Mouse (Mus musculus) skeletal muscle tissue, postnatal 0 days (tissue): ENCODE data around the gene Gas2l1. TPM values are rescaled to one million over a fixed set of nuclear protein-coding genes. Genes with fewer than 3 reads are reported as not detected.

Experiments
- microRNA-seq, 2 experiments: library from miRNA; unstranded; fragments of <30 nt; microRNA quantifications; one replicate each; pipeline ENCODE4; 2016
- polyA plus RNA-seq: library from polyadenylated mRNA; unstranded; fragments of >200 nt; fragmentation: Nextera tagmentation; extraction: Ambion mirVana; gene quantifications from 2 replicates; pipeline ENCODE4 v1.2.1, GENCODE M21; 2015

The Gas2l1 gene
- 12.1 and 22.4 TPM in 2 replicates for polyA plus RNA-seq

DNA sequence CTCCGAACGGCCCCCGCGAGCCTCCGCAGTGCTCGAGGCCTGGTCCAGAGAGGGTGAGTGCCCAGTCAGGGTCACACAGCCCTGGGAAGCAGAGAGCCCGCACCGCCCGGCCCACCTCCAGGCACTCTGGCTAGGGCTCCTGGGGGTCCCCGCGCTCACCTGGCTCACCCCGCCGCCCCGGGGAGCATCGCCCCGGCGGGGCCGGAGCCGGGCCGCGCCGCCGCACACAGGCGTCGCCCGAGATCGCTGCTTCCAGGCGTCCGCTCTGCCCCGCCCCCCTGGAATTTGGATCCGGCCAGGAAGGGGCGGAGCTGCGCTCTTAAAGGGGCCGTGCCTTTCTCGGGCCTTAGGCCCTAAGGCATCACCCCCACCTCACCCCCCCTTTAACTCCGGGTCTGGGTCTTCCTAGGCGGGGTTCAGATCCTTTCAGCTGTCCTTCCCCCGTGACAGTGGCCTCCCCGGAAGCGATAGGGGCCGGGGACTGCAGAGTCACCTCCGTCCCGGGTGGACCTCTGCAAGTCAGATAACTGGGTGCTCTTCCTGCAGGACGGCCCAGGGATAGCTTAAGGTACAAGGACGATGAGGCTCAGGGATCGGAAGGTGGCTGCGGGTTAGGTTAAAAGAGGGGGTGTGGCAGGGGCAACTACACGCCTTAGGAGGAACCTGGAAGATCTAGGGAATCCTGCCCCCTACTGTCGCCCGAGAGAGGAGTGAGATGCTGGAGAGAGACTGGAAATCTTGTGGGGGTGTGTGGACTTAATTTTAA, at the start of gene Gas2l1:
TSS of gene Gas2l1 (minus strand) at position 272 of the 766 bp plus-strand sequence.

GRCm38 (mm10) chr11:5098736-5099542, 33.8 kb upstream of the Gas2l1 start, which contains the start of the genes Rhbdd3 and Ewsr1:
Gene Rhbdd3 (plus strand): TSS chr11:5098926.
Gene Ewsr1 (minus strand): TSS chr11:5099266.

GRCm38 (mm10) chr11:5057856-5058641, 7.1 kb downstream of the Gas2l1 start, which contains the start of gene Rasl10a:
Gene Rasl10a (plus strand): TSS chr11:5058128.

Small RNA genes within 50 kb of the gene (microRNA-seq; reads per million reads assigned to microRNA genes)
- gene Gm47296: 0 reads per million in 2 experiments

Other genes with a start within 250 kb of the Gas2l1 start
- gene Nf2, start 215.8 kb downstream of the Gas2l1 start, polyA plus RNA-seq: 22.8 and 23.1 TPM in 2 replicates
- 4.6 and 6.9 TPM in 2 replicates for gene Nipsnap1, start 191.4 kb downstream of the Gas2l1 start, polyA plus RNA-seq
- 11.6 and 13.6 TPM in 2 replicates for gene Thoc5, start 170.0 kb downstream of the Gas2l1 start, polyA plus RNA-seq
- 0.02 and 0.15 TPM in 2 replicates for gene Nefh, start 117.3 kb downstream of the Gas2l1 start, polyA plus RNA-seq
- gene Ap1b1, start 78.5 kb downstream of the Gas2l1 start, polyA plus RNA-seq: 25.6 and 28.4 TPM in 2 replicates
- 3.2 and 4.1 TPM in 2 replicates for gene Rasl10a, start 7.2 kb downstream of the Gas2l1 start, polyA plus RNA-seq
- gene Rhbdd3, start 33.6 kb upstream of the Gas2l1 start, polyA plus RNA-seq: 27.8 and 29.7 TPM in 2 replicates
- 215 TPM in 2 replicates for gene Ewsr1, start 33.9 kb upstream of the Gas2l1 start, polyA plus RNA-seq
- gene Emid1, start 86.9 kb upstream of the Gas2l1 start, polyA plus RNA-seq: 6.6 and 6.7 TPM in 2 replicates
- gene Kremen1, start 196.2 kb upstream of the Gas2l1 start, polyA plus RNA-seq: 41.7 and 52.5 TPM in 2 replicates